Mouse (Mus musculus) lung, embryonic 16.5 days (tissue): ENCODE results near the gene Ctdsp1. TPM values are rescaled to one million over a fixed set of nuclear protein-coding genes. Genes with fewer than 3 reads are reported as not detected.

Source experiments
- ATAC-seq: fragments of 200-750 bp; cut with Nextera tagmentation; 2 replicates; pipeline ENCODE4 v1.8.0; 2017; ENCODE audit warnings: low read depth, mild to moderate bottlenecking, moderate library complexity
- H3K27ac ChIP-seq: fragments of 300-500 bp; sonication (generic); 2 replicates; pipeline ENCODE4 v1.5.1; 2014; ENCODE audit warnings: mild to moderate bottlenecking, control low read depth, low read length
- H3K27me3 ChIP-seq: fragments of 300-500 bp; sonication (generic); 2 replicates; pipeline ENCODE4 v1.6.1; 2014; ENCODE audit warnings: low read depth, low read length, mixed read lengths; ENCODE audit not compliant: control insufficient read depth, insufficient read depth
- H3K36me3 ChIP-seq: fragments of 300-500 bp; sonication (generic); 2 replicates; pipeline ENCODE4 v1.6.1; 2014; ENCODE audit warnings: low read length; ENCODE audit not compliant: control insufficient read depth, insufficient read depth
- H3K4me1 ChIP-seq: fragments of 300-500 bp; sonication (generic); replicated peaks from 2 replicates; pipeline ENCODE4 v1.6.1; 2014; ENCODE audit warnings: low read length, mixed read lengths; ENCODE audit not compliant: control insufficient read depth, insufficient read depth
- H3K4me2 ChIP-seq: fragments of 300-500 bp; sonication (generic); 2 replicates; pipeline ENCODE4 v1.6.1; 2014; ENCODE audit warnings: low read depth, low read length, control low read depth
- H3K4me3 ChIP-seq: fragments of 300-500 bp; sonication (generic); 2 replicates; pipeline ENCODE4 v1.5.1; 2014; ENCODE audit warnings: mild to moderate bottlenecking, low read length, control low read depth
- H3K9ac ChIP-seq: fragments of 300-500 bp; sonication (generic); 2 replicates; pipeline ENCODE4 v1.6.1; 2014; ENCODE audit warnings: low read length, control low read depth
- H3K9me3 ChIP-seq: fragments of 300-500 bp; sonication (generic); 2 replicates; pipeline ENCODE4 v1.6.1; 2016; ENCODE audit warnings: low read length; ENCODE audit not compliant: control insufficient read depth
- WGBS: fragments of 180-500 bp; shearing (Covaris S2); extraction: QIAGEN DNeasy Blood & Tissue Kit; methylation state at CpG from one replicate; pipeline ENCODE4 v1.1.7; 2014; 5-methylcytosine and 5-hydroxymethylcytosine counted together
- polyA plus RNA-seq: library from polyadenylated mRNA; unstranded; fragments of >200 nt; fragmentation: Nextera tagmentation; extraction: Ambion mirVana; gene quantifications from 2 replicates; pipeline ENCODE4 v1.2.1, GENCODE M21; 2015

Gene Ctdsp1
- polyA plus RNA-seq, 1 experiment from 2014 or later: 90.8 TPM

GRCm38 (mm10) chr1:74357531-74357930, 33.8 kb upstream of the Ctdsp1 start:
- no peaks in the 10 kb centered on the region for H3K4me1 ChIP-seq
- H3K36me3 ChIP-seq: no peaks in the 10 kb centered on the region
- no peak overlapping the region for H3K27ac ChIP-seq
- H3K9me3 ChIP-seq: no peaks in the 10 kb centered on the region
- H3K9ac ChIP-seq: no peak overlapping the region
- no peak overlapping the region for H3K4me3 ChIP-seq
- no peak overlapping the region for H3K4me2 ChIP-seq
- ATAC-seq: no peak
- H3K27me3 ChIP-seq: no peaks in the 10 kb centered on the region

GRCm38 (mm10) chr1:74359952-74360517, 31.3 kb upstream of the Ctdsp1 start:
- no peak overlapping the region for H3K9ac ChIP-seq
- H3K4me1 ChIP-seq: no peaks in the 10 kb centered on the region
- no peak overlapping the region for H3K27ac ChIP-seq
- H3K36me3 ChIP-seq: no peaks in the 10 kb centered on the region
- no peak overlapping the region for H3K4me2 ChIP-seq
- no peak overlapping the region for H3K4me3 ChIP-seq
- no peaks in the 10 kb centered on the region for H3K27me3 ChIP-seq
- WGBS: 73% methylated on average over 5 of the region's 5 CpGs
- H3K9me3 ChIP-seq: no peaks in the 10 kb centered on the region
- no peak for ATAC-seq

- Histone ChIP-seq H3K27ac (no peak within 1 kb of the TSS), H3K9me3 (no peaks in the 10 kb centered on the region), H3K36me3 (no peaks in the 10 kb centered on the region), H3K4me1 (no peaks in the 10 kb centered on the region), H3K9ac (no peak within 1 kb of the TSS), H3K4me3 (no peak within 1 kb of the TSS), H3K27me3 (no peaks in the 10 kb centered on the region), H3K4me2 (no peak within 1 kb of the TSS)
- peak; percentile 76 for ATAC-seq
- 0% methylated on average over 2 of the region's 2 CpGs for WGBS
Observed at GRCm38 (mm10) chr1:74361812-74362211, 29.5 kb upstream of the Ctdsp1 start, which contains the start of gene Catip. Gene Catip (plus strand): TSS chr1:74362108.

- WGBS: 48% methylated on average over 17 of the region's 17 CpGs
- H3K4me3 ChIP-seq: no peak overlapping the region
- H3K9me3 ChIP-seq: no peaks in the 10 kb centered on the region
- no peaks in the 10 kb centered on the region for H3K36me3 ChIP-seq
- H3K9ac ChIP-seq: no peak overlapping the region
- H3K27me3 ChIP-seq: no peaks in the 10 kb centered on the region
- no peak overlapping the region for H3K27ac ChIP-seq
- H3K4me1 ChIP-seq: peaks cover under 1% of the 10 kb centered on the region; the same call in 1 of the 2 replicates
- no peak overlapping the region for H3K4me2 ChIP-seq
- ATAC-seq: peak; percentile 34
Observed at GRCm38 (mm10) chr1:74362325-74363229, 28.7 kb upstream of the Ctdsp1 start.

GRCm38 (mm10) chr1:74363437-74363836, 27.9 kb upstream of the Ctdsp1 start:
- ATAC-seq: 0 out of 2 replicates have a peak, but pooled peaks have one; percentile 3
- H3K36me3 ChIP-seq: no peaks in the 10 kb centered on the region

GRCm38 (mm10) chr1:74364270-74364669, 27.0 kb upstream of the Ctdsp1 start:
- H3K9ac ChIP-seq: no peak overlapping the region
- H3K4me1 ChIP-seq: peaks cover 6% of the 10 kb centered on the region
- no peaks in the 10 kb centered on the region for H3K36me3 ChIP-seq
- H3K4me2 ChIP-seq: no peak overlapping the region
- H3K4me3 ChIP-seq: no peak overlapping the region
- no peaks in the 10 kb centered on the region for H3K27me3 ChIP-seq
- H3K27ac ChIP-seq: no peak overlapping the region
- H3K9me3 ChIP-seq: no peaks in the 10 kb centered on the region
- WGBS: 55% methylated on average over 8 of the region's 8 CpGs
- ATAC-seq: no peak

More at GRCm38 (mm10) chr1:74363437-74363836, 27.9 kb upstream of the Ctdsp1 start:
- H3K9me3 ChIP-seq: no peaks in the 10 kb centered on the region
- H3K4me1 ChIP-seq: peaks cover 6% of the 10 kb centered on the region
- no peak overlapping the region for H3K27ac ChIP-seq
- H3K4me2 ChIP-seq: no peak overlapping the region
- H3K4me3 ChIP-seq: no peak overlapping the region
- 57% methylated on average over 5 of the region's 5 CpGs for WGBS
- H3K27me3 ChIP-seq: no peaks in the 10 kb centered on the region
- no peak overlapping the region for H3K9ac ChIP-seq

GRCm38 (mm10) chr1:74367886-74368645, 23.2 kb upstream of the Ctdsp1 start:
- peak overlapping the region; percentile 56 for H3K4me2 ChIP-seq
- peaks cover 6% of the 10 kb centered on the region for H3K4me1 ChIP-seq
- H3K9ac ChIP-seq: peak overlapping the region; percentile 36
- H3K27me3 ChIP-seq: no peaks in the 10 kb centered on the region
- no peak overlapping the region for H3K27ac ChIP-seq
- H3K4me3 ChIP-seq: peak overlapping the region; percentile 34
- H3K36me3 ChIP-seq: no peaks in the 10 kb centered on the region
- 7% methylated on average over 34 of the region's 34 CpGs for WGBS
- H3K9me3 ChIP-seq: no peaks in the 10 kb centered on the region
- peak; percentile 90 for ATAC-seq

- no peak overlapping the region for H3K9ac ChIP-seq
- H3K4me3 ChIP-seq: no peak overlapping the region
- H3K9me3 ChIP-seq: no peaks in the 10 kb centered on the region
- H3K4me1 ChIP-seq: peaks cover 6% of the 10 kb centered on the region
- H3K27ac ChIP-seq: no peak overlapping the region
- no peak overlapping the region for H3K4me2 ChIP-seq
- 42% methylated on average over 4 of the region's 4 CpGs for WGBS
- ATAC-seq: no peak
- H3K36me3 ChIP-seq: no peaks in the 10 kb centered on the region
- H3K27me3 ChIP-seq: no peaks in the 10 kb centered on the region
Observed at GRCm38 (mm10) chr1:74370040-74370439, 21.3 kb upstream of the Ctdsp1 start.

- H3K9me3 ChIP-seq: no peaks in the 10 kb centered on the region
- no peak overlapping the region for H3K4me3 ChIP-seq
- H3K9ac ChIP-seq: no peak overlapping the region
- H3K36me3 ChIP-seq: no peaks in the 10 kb centered on the region
- ATAC-seq: no peak
- no peaks in the 10 kb centered on the region for H3K4me1 ChIP-seq
- no peak overlapping the region for H3K27ac ChIP-seq
- no peak overlapping the region for H3K4me2 ChIP-seq
- WGBS: 49% methylated on average over 4 of the region's 4 CpGs
- no peaks in the 10 kb centered on the region for H3K27me3 ChIP-seq
Observed at GRCm38 (mm10) chr1:74373372-74373771, 17.9 kb upstream of the Ctdsp1 start.
